Mouse (Mus musculus) cerebellum, adult 11 months (tissue): ENCODE measurements around the gene Brs3.

ENCODE experiments used
- DNase-seq: peaks from one replicate; pipeline ENCODE4 v3.0.0; 2022

Gene Brs3

DNA sequence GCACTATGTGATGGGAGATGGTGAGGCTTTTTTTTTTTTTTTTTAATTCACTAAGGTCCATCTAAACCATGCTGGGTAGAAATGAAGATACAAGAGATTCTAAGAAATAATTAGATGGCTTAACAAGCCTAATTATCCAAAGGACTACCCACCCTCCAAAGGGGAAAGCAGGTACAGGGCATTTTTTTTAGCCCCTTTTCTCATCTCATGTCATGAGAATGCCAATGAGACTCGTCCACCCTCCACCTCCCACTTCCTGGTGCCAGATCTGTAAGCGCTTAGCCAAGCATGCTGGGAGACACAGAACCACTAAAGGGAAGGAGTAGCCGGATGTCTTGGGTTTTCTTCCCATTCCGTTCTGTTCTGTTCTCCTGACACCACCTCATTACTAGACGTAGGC lies at the start of gene Brs3:
Brs3 (plus strand) TSS at position 301 of the 400 bp plus-strand sequence.
- no peak for DNase-seq

DNA sequence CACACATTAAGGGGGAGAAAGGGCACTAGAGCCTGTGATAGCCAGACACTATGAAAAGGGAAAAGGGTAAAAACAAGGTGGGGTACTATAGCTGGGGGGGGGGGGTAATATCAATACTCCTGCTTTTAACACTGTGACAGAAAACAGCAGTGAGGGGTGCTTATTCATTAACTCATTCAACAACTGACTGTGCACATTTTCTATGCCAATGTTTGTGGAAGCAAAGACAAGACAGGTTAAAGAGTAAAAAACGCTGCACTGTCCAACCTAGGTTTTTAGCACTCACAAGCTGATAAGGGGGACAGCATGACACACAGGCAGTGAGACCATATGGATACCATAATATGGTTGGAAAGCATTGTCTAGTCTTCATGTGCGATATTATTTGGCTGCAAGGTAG lies 30.0 kb upstream of the Brs3 start:
- no peak for DNase-seq

DNA sequence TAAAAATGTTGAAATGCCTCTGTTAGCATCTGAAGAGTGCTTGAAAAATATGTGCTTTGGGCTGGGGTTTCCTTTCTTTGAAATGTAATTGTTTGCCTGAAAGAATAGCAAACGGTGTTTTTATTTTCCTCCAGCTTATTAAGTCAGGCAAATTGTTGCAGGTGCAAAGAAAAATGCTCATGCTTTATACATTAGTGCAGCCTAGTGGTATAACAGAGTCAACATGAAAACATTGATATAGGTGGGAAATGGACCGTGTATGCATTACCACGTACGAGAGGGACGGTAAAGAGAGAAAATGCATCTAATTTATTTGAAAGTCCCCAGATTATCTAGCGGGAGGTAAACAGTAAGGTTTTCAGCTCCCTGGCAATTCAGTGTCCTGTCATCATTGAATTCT lies 995 bp downstream of the Brs3 start:
- DNase-seq = no peak

DNA sequence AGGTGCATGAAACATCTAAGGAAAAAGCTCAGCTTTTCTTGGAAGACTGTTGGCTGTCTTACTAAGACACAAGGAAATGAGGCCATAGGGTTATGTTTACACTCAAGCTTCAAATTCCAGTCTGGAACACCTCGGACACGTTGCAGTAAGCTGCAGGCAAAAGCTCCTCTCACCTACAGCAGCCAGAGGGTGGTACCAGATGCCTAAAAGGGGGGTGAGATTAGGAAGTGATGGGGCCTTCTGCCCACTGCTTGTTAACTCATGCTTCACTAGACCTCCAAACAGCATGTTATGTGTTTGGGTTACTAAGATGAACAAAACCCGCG lies 9.9 kb downstream of the Brs3 start:
- DNase-seq = no peak

DNA sequence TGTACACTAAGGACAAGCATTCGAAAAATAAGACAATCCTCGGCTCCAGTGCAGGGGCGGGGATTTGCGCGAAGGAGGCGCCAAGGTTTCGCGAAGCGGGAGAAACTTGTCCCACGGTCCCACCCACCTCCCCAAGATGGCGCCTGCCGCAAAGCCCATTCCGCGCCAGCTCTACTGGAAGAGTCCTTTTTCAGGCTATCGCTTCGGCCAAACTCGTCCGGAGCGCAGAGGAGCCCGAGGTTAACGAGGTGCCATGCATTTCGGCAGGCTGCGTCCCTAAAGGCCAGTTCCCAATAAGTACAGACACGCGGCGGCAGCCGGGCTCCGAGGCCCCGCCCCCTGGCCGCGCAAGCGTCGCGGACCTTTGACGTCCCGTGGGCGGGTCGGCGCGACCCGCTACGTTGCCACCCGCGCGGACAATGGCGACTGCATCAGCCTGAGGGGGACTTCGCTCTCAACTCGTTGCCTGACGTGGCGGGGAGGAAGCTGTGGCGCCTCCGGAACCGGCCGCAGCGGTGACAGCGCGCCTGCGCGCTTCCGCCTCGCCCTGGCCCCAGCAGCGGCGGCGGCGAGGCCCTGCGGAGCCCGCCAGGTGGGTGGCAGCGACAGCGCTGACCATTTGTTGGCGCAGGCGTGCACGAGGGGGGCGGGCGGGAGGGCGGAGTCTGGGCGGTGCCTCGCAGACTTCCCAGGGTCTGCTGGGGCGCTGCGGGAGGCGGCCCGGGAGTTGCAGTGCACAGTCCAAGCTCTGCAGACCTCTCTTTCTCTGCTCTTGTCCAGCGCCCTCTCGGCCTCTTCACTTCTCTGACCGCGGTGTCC lies 10.5 kb downstream of the Brs3 start, which contains the start of gene Htatsf1:
Htatsf1 (plus strand) TSS at position 410 of the 819 bp plus-strand sequence.
- peak; percentile 73 for DNase-seq

DNA sequence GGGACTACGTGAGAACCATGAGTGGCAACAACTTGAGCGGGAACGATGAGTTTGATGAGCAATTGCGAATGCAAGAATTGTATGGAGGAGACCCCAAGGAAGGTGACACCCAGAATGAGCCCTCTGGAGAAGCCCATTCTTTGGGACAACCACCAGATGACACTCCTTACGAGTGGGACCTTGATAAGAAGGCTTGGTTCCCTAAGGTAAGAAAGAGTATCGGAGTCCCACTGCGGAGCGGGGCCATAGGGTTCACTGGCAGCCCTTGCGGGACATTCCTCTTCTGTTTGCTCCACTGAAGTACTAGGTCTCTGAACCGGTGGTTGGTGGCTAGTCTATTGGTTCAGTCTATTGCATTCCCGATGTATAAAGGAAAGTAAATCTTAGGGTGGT lies 11.1 kb downstream of the Brs3 start:
- no peak for DNase-seq

DNA sequence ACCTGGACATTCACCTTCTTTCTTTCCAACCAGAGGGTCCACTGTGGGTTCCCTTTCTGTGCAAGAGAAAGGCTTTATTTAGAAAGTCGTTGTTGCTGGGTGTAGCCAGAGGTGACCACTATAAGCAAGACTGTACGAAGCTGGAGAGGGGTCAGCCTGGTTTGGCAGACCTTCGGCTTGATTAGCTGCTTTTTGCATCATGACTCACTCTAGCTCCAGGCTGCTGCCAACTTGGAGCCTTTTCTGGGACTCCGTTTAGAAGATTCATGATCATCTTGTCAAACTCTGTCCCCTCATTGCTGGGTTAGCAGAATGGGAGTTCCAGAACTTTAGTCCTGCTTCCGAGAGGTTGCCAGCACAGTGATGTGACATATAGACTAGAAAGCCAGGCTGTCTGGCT lies 38.6 kb downstream of the Brs3 start:
- no peak for DNase-seq

DNA sequence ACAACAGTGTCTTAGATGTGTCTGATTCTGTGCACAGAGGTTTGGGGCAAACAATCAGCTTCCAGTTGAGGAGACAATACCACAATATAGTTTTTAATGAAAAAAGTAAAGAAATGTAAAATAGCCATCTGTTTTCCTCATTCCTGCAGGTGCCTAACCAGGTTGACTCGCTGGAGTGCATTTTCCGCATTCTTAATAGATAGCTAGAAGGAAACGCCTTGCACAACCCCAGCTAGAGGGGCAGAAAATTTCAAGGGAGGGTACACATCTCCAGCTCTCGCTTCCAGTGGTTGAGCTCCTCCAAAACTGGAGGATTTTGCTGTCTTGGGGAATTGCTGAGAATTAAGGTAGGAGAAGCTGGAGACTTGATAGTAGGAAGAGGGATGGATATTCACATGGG lies 44.9 kb downstream of the Brs3 start, which contains the start of gene Vgll1:
Vgll1 (plus strand) TSS at position 301 of the 400 bp plus-strand sequence.
- DNase-seq = no peak
